Mouse (Mus musculus) olfactory bulb, adult 2 months (tissue): ENCODE measurements around the gene Npnt.

Experiments
- CTCF ChIP-seq: fragments of 200-500 bp; IDR thresholded peaks from 2 replicates; pipeline ENCODE4 v1.5.1; 2012; ENCODE audit warnings: low read depth, mild to moderate bottlenecking, low read length, moderate library complexity; ENCODE audit not compliant: insufficient read depth
- POLR2A ChIP-seq: fragments of 200-500 bp; IDR thresholded peaks from 2 replicates; pipeline ENCODE4 v1.6.1; 2012; ENCODE audit warnings: mild to moderate bottlenecking, low read depth, low read length, moderate library complexity; ENCODE audit not compliant: insufficient read depth

- TF ChIP-seq CTCF (no peak), POLR2A (no peak)
Observed at GRCm38 (mm10) chr3:132838656-132839417, 111.3 kb downstream of the Npnt start.
